Mouse (Mus musculus): ENCODE measurements around the gene Adamts16. TPM values are rescaled to one million over a fixed set of nuclear protein-coding genes. Genes with fewer than 3 reads are reported as not detected.
"Not testable (repeated sequence)": the region's sequence is repeated elsewhere in the genome, so short reads cannot be mapped to it uniquely, and the experiment has no call there.

Adamts16 gene
- 1.1 and 1.8 TPM in 2 replicates for polyA plus RNA-seq (2014; fragmentation: Nextera tagmentation; extraction: Ambion mirVana)

- peak; percentile 56 for ATAC-seq (ENCODE audit: insufficient number of reproducible peaks, insufficient read depth, low FRiP score, low read depth)
- WGBS = 2% methylated on average over 18 of the region's 18 CpGs
- Histone ChIP-seq H3K36me3 (ENCODE audit: control insufficient read depth, insufficient read depth, low read length) (no peaks in the 10 kb centered on the region), H3K9ac (replicated peaks; ENCODE audit: low read depth, low read length) (no peak within 1 kb of the TSS; the same call in 1 of the 2 replicates), H3K4me3 (ENCODE audit: low read depth, low read length) (peak within 1 kb of the TSS; percentile 19), H3K4me1 (ENCODE audit: control insufficient read depth, insufficient read depth, low read length) (peaks cover 3% of the 10 kb centered on the region; the same call in 1 of the 2 replicates), H3K9me3 (ENCODE audit: control insufficient read depth, low read depth, low read length) (no peaks in the 10 kb centered on the region), H3K4me2 (replicated peaks; ENCODE audit: low read depth, low read length) (peak within 1 kb of the TSS; percentile 51), H3K27me3 (ENCODE audit: control insufficient read depth, insufficient read depth, low read length) (peaks cover 17% of the 10 kb centered on the region), H3K27ac (ENCODE audit: low read length) (no peak within 1 kb of the TSS)
These were observed at the start of gene Adamts16 for GRCm38 (mm10) chr13:70841421-70841904. Gene Adamts16, minus strand, starts transcription at chr13:70841811.

GRCm38 (mm10) chr13:70887136-70887535 lies 45.5 kb upstream of the Adamts16 start:
- no peak for ATAC-seq (ENCODE audit: insufficient number of reproducible peaks, insufficient read depth, low FRiP score, low read depth)
- WGBS = 92% methylated on average over 1 of the region's 1 CpGs
- H3K9me3 ChIP-seq (ENCODE audit: control insufficient read depth, low read depth, low read length) = no peaks in the 10 kb centered on the region

GRCm38 (mm10) chr13:70885006-70885405 lies 43.4 kb upstream of the Adamts16 start:
- WGBS = 85% methylated on average over 2 of the region's 2 CpGs
- ATAC-seq (ENCODE audit: insufficient number of reproducible peaks, insufficient read depth, low FRiP score, low read depth) = no peak
- no peak overlapping the region for H3K4me3 ChIP-seq (ENCODE audit: low read depth, low read length)
- no peak overlapping the region for H3K9ac ChIP-seq (replicated peaks; ENCODE audit: low read depth, low read length)
- no peak overlapping the region for H3K4me2 ChIP-seq (replicated peaks; ENCODE audit: low read depth, low read length)
- H3K9me3 ChIP-seq (ENCODE audit: control insufficient read depth, low read depth, low read length) = no peaks in the 10 kb centered on the region
- no peaks in the 10 kb centered on the region for H3K27me3 ChIP-seq (ENCODE audit: control insufficient read depth, insufficient read depth, low read length)
- H3K4me1 ChIP-seq (ENCODE audit: control insufficient read depth, insufficient read depth, low read length) = peaks cover 9% of the 10 kb centered on the region; the same call in 1 of the 2 replicates
- no peaks in the 10 kb centered on the region for H3K36me3 ChIP-seq (ENCODE audit: control insufficient read depth, insufficient read depth, low read length)
- H3K27ac ChIP-seq (ENCODE audit: low read length) = no peak overlapping the region

More at GRCm38 (mm10) chr13:70887136-70887535, 45.5 kb upstream of the Adamts16 start:
- no peak overlapping the region for H3K9ac ChIP-seq (replicated peaks; ENCODE audit: low read depth, low read length)
- H3K4me2 ChIP-seq (replicated peaks; ENCODE audit: low read depth, low read length) = no peak overlapping the region
- H3K4me1 ChIP-seq (ENCODE audit: control insufficient read depth, insufficient read depth, low read length) = peaks cover 9% of the 10 kb centered on the region; the same call in 1 of the 2 replicates
- H3K27me3 ChIP-seq (ENCODE audit: control insufficient read depth, insufficient read depth, low read length) = no peaks in the 10 kb centered on the region
- H3K36me3 ChIP-seq (ENCODE audit: control insufficient read depth, insufficient read depth, low read length) = no peaks in the 10 kb centered on the region
- no peak overlapping the region for H3K27ac ChIP-seq (ENCODE audit: low read length)
- no peak overlapping the region for H3K4me3 ChIP-seq (ENCODE audit: low read depth, low read length)

GRCm38 (mm10) chr13:70883891-70884890 lies 42.6 kb upstream of the Adamts16 start:
- Histone ChIP-seq H3K4me3 (ENCODE audit: low read depth, low read length) (no peak overlapping the region), H3K4me2 (replicated peaks; ENCODE audit: low read depth, low read length) (no peak overlapping the region), H3K36me3 (ENCODE audit: control insufficient read depth, insufficient read depth, low read length) (no peaks in the 10 kb centered on the region), H3K27me3 (ENCODE audit: control insufficient read depth, insufficient read depth, low read length) (no peaks in the 10 kb centered on the region), H3K9me3 (ENCODE audit: control insufficient read depth, low read depth, low read length) (no peaks in the 10 kb centered on the region), H3K4me1 (ENCODE audit: control insufficient read depth, insufficient read depth, low read length) (peaks cover 9% of the 10 kb centered on the region; the same call in 1 of the 2 replicates), H3K9ac (replicated peaks; ENCODE audit: low read depth, low read length) (no peak overlapping the region), H3K27ac (ENCODE audit: low read length) (0 out of 2 replicates have a peak overlapping the region, but pooled peaks have one; percentile 16)
- 42% methylated on average over 12 of the region's 12 CpGs for WGBS
- ATAC-seq (ENCODE audit: insufficient number of reproducible peaks, insufficient read depth, low FRiP score, low read depth) = peak; percentile 82; the same call in 1 of the 2 replicates

- H3K27ac ChIP-seq (ENCODE audit: low read length); H3K4me1 ChIP-seq (ENCODE audit: control insufficient read depth, insufficient read depth, low read length); H3K4me3 ChIP-seq (ENCODE audit: low read depth, low read length); ATAC-seq (ENCODE audit: insufficient number of reproducible peaks, insufficient read depth, low FRiP score, low read depth); H3K9me3 ChIP-seq (ENCODE audit: control insufficient read depth, low read depth, low read length); H3K27me3 ChIP-seq (ENCODE audit: control insufficient read depth, insufficient read depth, low read length); H3K4me2 ChIP-seq (replicated peaks; ENCODE audit: low read depth, low read length); H3K36me3 ChIP-seq (ENCODE audit: control insufficient read depth, insufficient read depth, low read length); H3K9ac ChIP-seq (replicated peaks; ENCODE audit: low read depth, low read length): not testable (repeated sequence)
- 53% methylated on average over 2 of the region's 2 CpGs for WGBS
These were observed 38.4 kb upstream of the Adamts16 start for GRCm38 (mm10) chr13:70879971-70880370.

- Histone ChIP-seq H3K4me3 (ENCODE audit: low read depth, low read length) (no peak overlapping the region), H3K27ac (ENCODE audit: low read length) (no peak overlapping the region), H3K36me3 (ENCODE audit: control insufficient read depth, insufficient read depth, low read length) (no peaks in the 10 kb centered on the region), H3K9ac (replicated peaks; ENCODE audit: low read depth, low read length) (no peak overlapping the region), H3K4me1 (ENCODE audit: control insufficient read depth, insufficient read depth, low read length) (no peaks in the 10 kb centered on the region), H3K9me3 (ENCODE audit: control insufficient read depth, low read depth, low read length) (no peaks in the 10 kb centered on the region), H3K27me3 (ENCODE audit: control insufficient read depth, insufficient read depth, low read length) (no peaks in the 10 kb centered on the region), H3K4me2 (replicated peaks; ENCODE audit: low read depth, low read length) (no peak overlapping the region)
- WGBS = 98% methylated on average over 1 of the region's 1 CpGs
- ATAC-seq (ENCODE audit: insufficient number of reproducible peaks, insufficient read depth, low FRiP score, low read depth) = no peak
These were observed 35.9 kb upstream of the Adamts16 start for GRCm38 (mm10) chr13:70877550-70877913.

- Histone ChIP-seq H3K27ac (ENCODE audit: low read length) (no peak overlapping the region), H3K4me2 (replicated peaks; ENCODE audit: low read depth, low read length) (no peak overlapping the region), H3K27me3 (ENCODE audit: control insufficient read depth, insufficient read depth, low read length) (no peaks in the 10 kb centered on the region), H3K4me3 (ENCODE audit: low read depth, low read length) (no peak overlapping the region), H3K9ac (replicated peaks; ENCODE audit: low read depth, low read length) (no peak overlapping the region), H3K4me1 (ENCODE audit: control insufficient read depth, insufficient read depth, low read length) (no peaks in the 10 kb centered on the region), H3K36me3 (ENCODE audit: control insufficient read depth, insufficient read depth, low read length) (no peaks in the 10 kb centered on the region), H3K9me3 (ENCODE audit: control insufficient read depth, low read depth, low read length) (no peaks in the 10 kb centered on the region)
- ATAC-seq (ENCODE audit: insufficient number of reproducible peaks, insufficient read depth, low FRiP score, low read depth) = peak; percentile 34; the same call in 1 of the 2 replicates
- 80% methylated on average over 10 of the region's 10 CpGs for WGBS
These were observed 35.3 kb upstream of the Adamts16 start for GRCm38 (mm10) chr13:70876648-70877549.

- ATAC-seq (ENCODE audit: insufficient number of reproducible peaks, insufficient read depth, low FRiP score, low read depth) = no peak
- no peaks in the 10 kb centered on the region for H3K36me3 ChIP-seq (ENCODE audit: control insufficient read depth, insufficient read depth, low read length)
- H3K4me2 ChIP-seq (replicated peaks; ENCODE audit: low read depth, low read length) = no peak overlapping the region
- no peaks in the 10 kb centered on the region for H3K4me1 ChIP-seq (ENCODE audit: control insufficient read depth, insufficient read depth, low read length)
- H3K9me3 ChIP-seq (ENCODE audit: control insufficient read depth, low read depth, low read length) = no peaks in the 10 kb centered on the region
- no peak overlapping the region for H3K4me3 ChIP-seq (ENCODE audit: low read depth, low read length)
- 75% methylated on average over 4 of the region's 4 CpGs for WGBS
- H3K9ac ChIP-seq (replicated peaks; ENCODE audit: low read depth, low read length) = no peak overlapping the region
- no peak overlapping the region for H3K27ac ChIP-seq (ENCODE audit: low read length)
- no peaks in the 10 kb centered on the region for H3K27me3 ChIP-seq (ENCODE audit: control insufficient read depth, insufficient read depth, low read length)
These were observed 33.9 kb upstream of the Adamts16 start for GRCm38 (mm10) chr13:70875411-70875949.
